Mouse (Mus musculus) kidney, postnatal 25 days (tissue): Measurements from ENCODE around the gene Zfp513.

Experiments
- DNase-seq, 2 experiments: peaks; one replicate each; pipeline ENCODE4 v3.0.0; 2021; ENCODE audit warnings: mixed read lengths in 2 of 2

Zfp513 gene

GRCm38 (mm10) chr5:31199893-31200292, 2.2 kb downstream of the Zfp513 start:
- peak; percentile 27 to 60 for DNase-seq

GRCm38 (mm10) chr5:31199321-31199892, 2.7 kb downstream of the Zfp513 start:
- no peak for DNase-seq

- DNase-seq, result no peak
These were observed 3.3 kb downstream of the Zfp513 start for GRCm38 (mm10) chr5:31198616-31199320.

- no peak for DNase-seq
These were observed 3.9 kb downstream of the Zfp513 start for GRCm38 (mm10) chr5:31198170-31198569.

- DNase-seq, result no peak
These were observed 5.0 kb downstream of the Zfp513 start for GRCm38 (mm10) chr5:31197072-31197471.

GRCm38 (mm10) chr5:31196207-31196606, 5.9 kb downstream of the Zfp513 start:
- no peak for DNase-seq

- DNase-seq, result no peak
These were observed 6.4 kb downstream of the Zfp513 start for GRCm38 (mm10) chr5:31195671-31196070.

- DNase-seq, result no peak
These were observed 7.3 kb downstream of the Zfp513 start for GRCm38 (mm10) chr5:31194486-31195485.

GRCm38 (mm10) chr5:31193631-31194281, 8.3 kb downstream of the Zfp513 start:
- no peak for DNase-seq

- peak; percentile 99 to 100 for DNase-seq
These were observed 9.0 kb downstream of the Zfp513 start, which contains the start of the genes Snx17 and Eif2b4 for GRCm38 (mm10) chr5:31192939-31193630. Gene Snx17, plus strand, starts transcription at chr5:31193227. Gene Eif2b4, minus strand, starts transcription at chr5:31193430.

GRCm38 (mm10) chr5:31192045-31192938, 9.8 kb downstream of the Zfp513 start:
- DNase-seq, result peak; percentile 78 to 89

- DNase-seq, result no peak
These were observed 11.9 kb downstream of the Zfp513 start for GRCm38 (mm10) chr5:31190201-31190600.

- DNase-seq, result no peak
These were observed 13.8 kb downstream of the Zfp513 start for GRCm38 (mm10) chr5:31188223-31188840.

- DNase-seq, result no peak
These were observed 18.4 kb downstream of the Zfp513 start for GRCm38 (mm10) chr5:31183678-31184077.

- no peak for DNase-seq
These were observed 20.8 kb downstream of the Zfp513 start for GRCm38 (mm10) chr5:31181183-31181770.

- DNase-seq, result peak; percentile 96 to 97
These were observed 22.1 kb downstream of the Zfp513 start, which contains the start of the genes Gm29609 and Gtf3c2 for GRCm38 (mm10) chr5:31179766-31180630. Gene Gm29609, minus strand, starts transcription at chr5:31179911. Gene Gtf3c2, minus strand, starts transcription at chr5:31180144.

GRCm38 (mm10) chr5:31179301-31179765, 22.8 kb downstream of the Zfp513 start:
- peak; percentile 36 to 76 for DNase-seq

GRCm38 (mm10) chr5:31168630-31169029, 33.5 kb downstream of the Zfp513 start:
- no peak for DNase-seq

- no peak for DNase-seq
These were observed 37.2 kb downstream of the Zfp513 start for GRCm38 (mm10) chr5:31164878-31165277.
